Mouse (Mus musculus): ENCODE measurements around the gene Josd2.

GRCm38 (mm10) chr7:44427666-44428065 is 40.1 kb upstream of the Josd2 start:
- TF ChIP-seq CTCF (IDR thresholded peaks at IDR 0.05; ENCODE audit: low read depth, low read length) (no peak), TAL1 (conservative IDR thresholded peaks at IDR 0.05; ENCODE audit: low read depth, low read length) (no peak), POLR2AphosphoS5 (IDR thresholded peaks at IDR 0.05; ENCODE audit: insufficient replicate concordance, low read depth, low read length) (no peak), GATA1 (IDR thresholded peaks at IDR 0.05; ENCODE audit: borderline replicate concordance, low read length) (no peak), GATA2 (IDR thresholded peaks at IDR 0.05; ENCODE audit: borderline replicate concordance, low read depth, low read length) (no peak)

All from G1E (cell line).